Mouse (Mus musculus): ENCODE results near the gene Pepd. TPM values are rescaled to one million over a fixed set of nuclear protein-coding genes. Genes with fewer than 3 reads are reported as not detected.

The Pepd gene
- polyA plus RNA-seq, 1 experiment from 2014 or later: 51.7 TPM

DNA sequence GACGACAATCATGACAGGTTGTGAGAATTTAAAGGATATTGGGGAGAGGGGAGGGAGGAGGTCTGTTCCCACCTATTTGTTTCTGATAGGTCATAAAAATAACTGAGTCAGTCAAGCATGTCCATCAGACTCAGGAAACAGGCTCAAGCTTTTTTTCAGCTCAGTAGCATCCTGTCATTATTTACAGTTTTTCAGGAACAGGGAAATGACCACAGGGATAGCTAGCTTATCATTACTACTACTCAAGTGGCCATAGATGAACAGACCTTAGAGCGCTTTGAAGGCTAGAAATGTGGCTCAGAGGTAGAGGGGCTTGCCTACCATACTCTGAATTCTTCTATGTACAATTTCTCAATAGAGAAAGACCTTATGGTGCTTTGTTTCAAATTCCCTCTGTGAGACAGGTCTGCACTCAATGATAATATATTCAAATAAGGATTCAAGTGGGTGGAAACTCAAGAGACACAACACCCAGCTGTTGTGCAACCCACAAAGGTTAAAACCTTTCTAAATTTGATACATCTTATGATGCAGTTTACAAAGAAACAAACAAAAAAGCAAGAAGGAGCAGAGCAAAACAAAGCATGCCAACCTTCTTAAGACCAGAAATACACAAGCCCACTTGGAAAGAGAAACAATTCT lies 142.9 kb downstream of the Pepd start:
- H3K27me3 ChIP-seq: no peaks in the 10 kb centered on the region
- no peaks in the 10 kb centered on the region for H3K9me3 ChIP-seq
- peaks cover 5% of the 10 kb centered on the region for H3K36me3 ChIP-seq
- peak overlapping the region; percentile 86 for H3K4me3 ChIP-seq
- WGBS: 51% methylated on average over 2 of the region's 2 CpGs
- peak overlapping the region; percentile 80 for H3K9ac ChIP-seq (replicated peaks)
- peak overlapping the region; percentile 85; the same call in 1 of the 2 replicates for H3K27ac ChIP-seq (replicated peaks)
- peak overlapping the region; percentile 74 for H3K4me2 ChIP-seq (replicated peaks)
- ATAC-seq (replicated peaks): no peak
- peaks cover 30% of the 10 kb centered on the region for H3K4me1 ChIP-seq

DNA sequence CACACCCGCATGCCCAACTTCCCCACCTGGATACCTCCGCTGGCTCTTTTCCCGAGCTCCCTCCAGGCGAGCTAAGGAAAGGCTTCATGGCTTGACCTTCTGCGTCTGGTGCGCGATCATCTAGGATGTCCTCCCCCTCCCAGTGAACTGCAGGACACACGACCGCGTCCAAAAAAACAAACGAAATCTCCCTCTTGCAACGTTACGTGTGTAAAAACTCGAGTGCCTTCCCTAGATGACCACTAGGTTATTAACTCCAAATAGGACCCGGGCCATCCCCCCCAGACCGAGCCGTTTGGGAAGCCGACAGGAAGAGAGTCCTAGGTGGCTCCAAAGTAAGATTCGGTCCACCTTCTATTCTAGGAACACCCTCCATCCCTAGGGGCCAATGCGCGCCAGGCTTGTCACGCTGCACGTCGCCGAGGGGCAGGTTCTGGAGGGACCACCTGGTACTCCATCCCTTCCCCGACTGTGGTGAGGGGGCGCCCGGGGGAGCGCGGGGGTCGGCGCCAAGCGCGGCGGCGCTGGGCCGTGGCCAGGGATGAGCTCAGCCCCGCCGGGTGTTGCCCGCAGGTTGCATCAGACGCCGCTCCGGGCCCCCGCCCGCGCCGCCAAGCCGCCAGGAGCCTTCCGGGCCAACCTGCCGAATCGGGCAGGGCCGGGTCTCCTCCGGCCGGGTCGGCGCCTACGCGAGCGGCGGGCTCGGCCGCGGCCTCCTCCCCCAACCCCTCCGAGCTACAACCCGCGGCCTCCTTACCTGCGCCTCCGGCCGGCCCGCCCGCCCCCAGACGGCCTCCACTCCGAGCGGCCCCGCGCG lies 143.6 kb downstream of the Pepd start:
- Histone ChIP-seq H3K9me3 (no peaks in the 10 kb centered on the region), H3K36me3 (no peaks in the 10 kb centered on the region), H3K27ac (replicated peaks) (peak overlapping the region; percentile 85), H3K4me2 (replicated peaks) (peak overlapping the region; percentile 74), H3K9ac (replicated peaks) (peak overlapping the region; percentile 80), H3K27me3 (no peaks in the 10 kb centered on the region), H3K4me3 (peak overlapping the region; percentile 86), H3K4me1 (peaks cover 30% of the 10 kb centered on the region)
- peak; percentile 86 for ATAC-seq (replicated peaks)
- under 1% methylated on average over 74 of the region's 77 CpGs for WGBS

DNA sequence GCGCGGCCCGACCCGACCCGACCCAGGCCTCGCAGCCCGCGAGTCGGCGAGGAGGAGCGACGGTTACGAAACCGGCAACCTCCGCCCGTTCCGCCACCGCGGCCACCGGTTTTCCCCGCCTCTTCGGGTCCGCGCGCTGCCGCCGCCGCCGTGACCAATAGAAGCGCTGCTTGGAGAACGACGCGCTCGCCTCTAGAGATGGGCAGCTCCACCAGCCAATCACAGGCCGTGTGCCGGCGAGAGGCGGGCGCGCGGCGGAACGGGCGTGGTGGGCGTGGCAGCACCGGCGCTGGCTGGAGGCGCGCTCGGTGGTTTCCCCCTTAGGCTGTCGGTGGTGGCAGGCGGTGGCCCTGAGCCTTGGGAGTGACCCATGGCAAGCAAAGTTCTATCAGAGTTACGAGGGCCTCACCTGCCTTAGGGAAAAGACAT lies 144.3 kb downstream of the Pepd start, which contains the start of gene Cebpg:
TSS of gene Cebpg (minus strand) at position 138 of the 429 bp plus-strand sequence.
- ATAC-seq (replicated peaks): peak; percentile 99
- H3K4me3 ChIP-seq: peak within 1 kb of the TSS; percentile 86
- no peaks in the 10 kb centered on the region for H3K9me3 ChIP-seq
- peaks cover 30% of the 10 kb centered on the region for H3K4me1 ChIP-seq
- peak within 1 kb of the TSS; percentile 74 for H3K4me2 ChIP-seq (replicated peaks)
- H3K36me3 ChIP-seq: no peaks in the 10 kb centered on the region
- H3K27ac ChIP-seq (replicated peaks): peak within 1 kb of the TSS; percentile 85
- under 1% methylated on average over 49 of the region's 53 CpGs for WGBS
- H3K9ac ChIP-seq (replicated peaks): peak within 1 kb of the TSS; percentile 80
- no peaks in the 10 kb centered on the region for H3K27me3 ChIP-seq

DNA sequence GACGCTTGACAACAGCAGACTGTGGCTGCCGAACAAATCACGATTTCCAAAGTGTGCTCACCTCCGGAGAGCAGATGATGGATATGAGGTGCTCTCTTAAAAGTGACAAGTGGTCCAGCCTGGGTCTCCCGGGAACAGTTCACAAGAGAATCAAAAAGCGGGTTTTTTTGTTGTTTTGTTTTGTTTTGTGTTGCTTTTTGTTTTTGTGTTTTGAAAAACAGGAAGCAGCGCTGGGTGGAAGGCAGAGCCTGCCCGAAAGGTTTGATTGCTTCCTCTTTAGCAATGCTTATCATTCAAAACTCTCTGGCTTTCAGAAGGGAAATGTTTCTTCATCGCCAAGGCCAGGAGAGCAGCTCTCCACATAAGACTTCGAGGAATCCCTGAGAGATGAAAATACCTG lies 144.8 kb downstream of the Pepd start:
- Histone ChIP-seq H3K27ac (replicated peaks) (peak overlapping the region; percentile 9; the same call in 1 of the 2 replicates), H3K4me1 (peaks cover 30% of the 10 kb centered on the region), H3K9me3 (no peaks in the 10 kb centered on the region), H3K36me3 (no peaks in the 10 kb centered on the region), H3K4me3 (peak overlapping the region; percentile 86), H3K4me2 (replicated peaks) (peak overlapping the region; percentile 57), H3K27me3 (no peaks in the 10 kb centered on the region), H3K9ac (replicated peaks) (peak overlapping the region; percentile 47)
- no peak for ATAC-seq (replicated peaks)
- 24% methylated on average over 10 of the region's 10 CpGs for WGBS

GRCm38 (mm10) chr7:35057569-35057968 lies 145.4 kb downstream of the Pepd start:
- Histone ChIP-seq H3K27me3 (no peaks in the 10 kb centered on the region), H3K9ac (replicated peaks) (no peak overlapping the region), H3K9me3 (no peaks in the 10 kb centered on the region), H3K4me2 (replicated peaks) (no peak overlapping the region), H3K27ac (replicated peaks) (no peak overlapping the region), H3K4me3 (no peak overlapping the region), H3K36me3 (no peaks in the 10 kb centered on the region), H3K4me1 (peaks cover 30% of the 10 kb centered on the region)
- no peak for ATAC-seq (replicated peaks)
- WGBS: 90% methylated on average over 4 of the region's 4 CpGs

DNA sequence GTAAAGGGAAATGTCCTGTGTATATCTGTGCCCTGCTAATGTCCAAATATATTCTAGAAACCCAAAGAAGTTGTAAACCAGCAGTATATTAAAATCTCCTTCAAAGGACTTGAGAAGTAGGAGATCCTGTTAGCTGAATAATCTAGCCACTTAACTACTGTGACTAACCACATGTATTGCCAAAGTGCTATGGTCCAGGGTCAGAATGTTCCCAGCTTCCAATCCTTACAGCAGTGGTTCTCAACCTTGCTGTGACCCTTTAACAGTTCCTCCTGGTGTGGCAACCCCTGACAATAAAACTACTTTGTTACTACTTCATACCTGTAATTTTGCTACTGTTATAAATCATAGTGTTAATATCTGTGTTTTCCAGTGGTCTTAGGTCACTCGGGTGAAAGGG lies 146.2 kb downstream of the Pepd start:
- Histone ChIP-seq H3K4me2 (replicated peaks) (no peak overlapping the region), H3K27ac (replicated peaks) (no peak overlapping the region), H3K9me3 (no peaks in the 10 kb centered on the region), H3K4me3 (no peak overlapping the region), H3K27me3 (no peaks in the 10 kb centered on the region), H3K36me3 (no peaks in the 10 kb centered on the region), H3K4me1 (peaks cover 28% of the 10 kb centered on the region), H3K9ac (replicated peaks) (no peak overlapping the region)
- no peak for ATAC-seq (replicated peaks)
- 85% methylated on average over 1 of the region's 1 CpGs for WGBS

GRCm38 (mm10) chr7:35059467-35059866 lies 147.3 kb downstream of the Pepd start:
- no peak overlapping the region for H3K4me2 ChIP-seq (replicated peaks)
- no peaks in the 10 kb centered on the region for H3K36me3 ChIP-seq
- no peak overlapping the region for H3K9ac ChIP-seq (replicated peaks)
- H3K4me1 ChIP-seq: peaks cover 20% of the 10 kb centered on the region
- no peak overlapping the region for H3K4me3 ChIP-seq
- WGBS: 69% methylated on average over 5 of the region's 5 CpGs
- ATAC-seq (replicated peaks): no peak
- no peaks in the 10 kb centered on the region for H3K27me3 ChIP-seq
- H3K27ac ChIP-seq (replicated peaks): no peak overlapping the region
- no peaks in the 10 kb centered on the region for H3K9me3 ChIP-seq

- no peak for ATAC-seq (replicated peaks)
- H3K4me2 ChIP-seq (replicated peaks): no peak overlapping the region
- H3K27me3 ChIP-seq: no peaks in the 10 kb centered on the region
- H3K27ac ChIP-seq (replicated peaks): no peak overlapping the region
- no peaks in the 10 kb centered on the region for H3K9me3 ChIP-seq
- H3K4me3 ChIP-seq: no peak overlapping the region
- no peaks in the 10 kb centered on the region for H3K4me1 ChIP-seq
- 62% methylated on average over 14 of the region's 14 CpGs for WGBS
- H3K36me3 ChIP-seq: no peaks in the 10 kb centered on the region
- H3K9ac ChIP-seq (replicated peaks): no peak overlapping the region
Observed at GRCm38 (mm10) chr7:35064286-35065258, 152.4 kb downstream of the Pepd start.

DNA sequence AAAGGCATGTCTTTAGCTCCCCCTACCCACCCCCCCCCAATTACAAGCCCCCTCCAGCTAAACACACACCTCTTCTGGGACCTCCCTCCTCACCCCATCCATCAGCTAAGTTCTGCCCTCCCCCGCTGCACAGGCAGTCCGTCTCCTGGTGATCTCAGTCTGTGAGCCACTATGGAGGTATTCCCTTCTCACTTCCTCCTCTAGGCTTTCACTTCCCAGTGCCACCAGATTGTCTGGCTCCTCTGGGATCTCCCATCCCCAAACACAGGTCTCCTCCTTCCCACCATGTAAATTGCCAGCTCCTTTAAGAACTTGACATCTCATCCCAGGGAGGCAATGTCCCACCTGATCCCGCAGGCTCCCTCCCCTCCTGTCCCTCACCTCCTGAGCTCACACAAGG lies 153.8 kb downstream of the Pepd start:
- Histone ChIP-seq H3K27me3 (no peaks in the 10 kb centered on the region), H3K9me3 (no peaks in the 10 kb centered on the region), H3K4me3 (no peak overlapping the region), H3K4me1 (no peaks in the 10 kb centered on the region), H3K9ac (replicated peaks) (no peak overlapping the region), H3K27ac (replicated peaks) (no peak overlapping the region), H3K4me2 (replicated peaks) (no peak overlapping the region), H3K36me3 (no peaks in the 10 kb centered on the region)
- 100% methylated on average over 3 of the region's 3 CpGs for WGBS
- no peak for ATAC-seq (replicated peaks)

DNA sequence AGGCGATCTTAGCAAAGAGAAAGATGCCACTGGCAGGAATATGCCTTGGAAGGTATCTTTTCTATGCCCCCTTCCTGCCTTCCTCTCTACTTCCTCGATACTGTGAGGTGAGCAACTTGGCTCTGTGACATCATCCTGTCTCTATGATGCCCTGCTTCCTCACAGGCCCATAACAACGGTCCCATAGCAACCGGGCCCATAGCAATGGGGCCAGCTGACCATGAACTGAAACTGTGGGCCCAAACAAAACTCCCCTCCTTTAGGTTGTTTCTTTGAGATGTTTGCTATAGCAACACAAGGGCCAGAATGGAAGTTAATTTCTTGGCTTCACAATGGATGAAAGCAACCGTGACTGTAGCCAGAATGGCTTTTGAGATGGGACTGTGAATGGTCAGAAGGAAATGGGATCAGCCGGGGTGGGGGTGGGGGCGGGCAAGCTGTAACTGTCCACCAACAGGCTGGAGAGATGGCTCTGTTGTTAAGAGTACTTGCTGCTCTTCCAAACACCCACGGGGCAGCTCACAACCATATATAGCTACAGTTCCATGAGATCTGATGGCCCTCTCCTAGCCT lies 154.5 kb downstream of the Pepd start:
- Histone ChIP-seq H3K9ac (replicated peaks) (no peak overlapping the region), H3K27me3 (no peaks in the 10 kb centered on the region), H3K9me3 (no peaks in the 10 kb centered on the region), H3K4me1 (no peaks in the 10 kb centered on the region), H3K36me3 (no peaks in the 10 kb centered on the region), H3K4me3 (no peak overlapping the region), H3K4me2 (replicated peaks) (no peak overlapping the region), H3K27ac (replicated peaks) (no peak overlapping the region)
- 66% methylated on average over 8 of the region's 8 CpGs for WGBS
- no peak for ATAC-seq (replicated peaks)

DNA sequence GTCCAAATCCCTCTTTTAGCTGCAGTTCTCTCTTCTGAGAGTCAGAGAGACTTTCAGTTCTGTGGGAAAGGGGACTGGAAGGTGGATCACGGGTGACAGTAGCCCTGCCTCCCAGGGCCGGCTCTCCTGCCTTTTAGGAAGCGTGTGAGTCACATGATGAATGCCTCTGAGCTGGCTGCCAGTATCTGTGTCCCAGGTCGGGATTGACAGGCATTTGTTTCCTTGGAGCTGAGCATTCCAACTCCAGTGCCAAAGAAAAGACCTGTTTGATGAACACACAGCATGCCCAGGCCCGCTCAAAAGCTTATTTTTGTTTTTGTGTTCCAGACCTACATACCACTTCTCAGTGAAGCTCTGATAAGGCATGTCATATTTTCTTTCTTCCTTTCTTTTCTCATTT lies 164.5 kb downstream of the Pepd start:
- Histone ChIP-seq H3K4me3 (no peak overlapping the region), H3K4me2 (replicated peaks) (no peak overlapping the region), H3K27me3 (no peaks in the 10 kb centered on the region), H3K27ac (replicated peaks) (no peak overlapping the region), H3K9me3 (no peaks in the 10 kb centered on the region), H3K9ac (replicated peaks) (no peak overlapping the region), H3K4me1 (no peaks in the 10 kb centered on the region), H3K36me3 (no peaks in the 10 kb centered on the region)
- WGBS: 34% methylated on average over 5 of the region's 5 CpGs
- ATAC-seq (replicated peaks): no peak
